Comparison of ENCODE assay signal across 8 mouse cellular contexts in genomic region chr12:117200117-117200516, GRCm38 (mm10).
DNase-seq lines count a peak whose midpoint lies in the region; ATAC-seq and TF ChIP-seq lines count a peak whose summit lies in the region.

No protein-coding gene starts in this region.

- no peak for TF ChIP-seq CTCF in cerebellum, adult 2 months (IDR thresholded peaks at IDR 0.05; ENCODE audit: borderline replicate concordance, insufficient read depth, low read depth, low read length)
- TF ChIP-seq CTCF in layer of hippocampus, adult 2 months (conservative IDR thresholded peaks at IDR 0.05): no peak
- no peak for TF ChIP-seq CTCF in lung, adult 2 months (IDR thresholded peaks at IDR 0.05; ENCODE audit: insufficient read depth, low read length)

- TF ChIP-seq POLR2A in cerebellum, adult 2 months (IDR thresholded peaks at IDR 0.05; ENCODE audit: borderline replicate concordance, insufficient read depth, low read length): no peak
- TF ChIP-seq POLR2A in lung, adult 2 months (IDR thresholded peaks at IDR 0.05; ENCODE audit: borderline replicate concordance, extremely low read depth, low read depth, low read length): no peak

- H3K4me3 ChIP-seq in cerebellum, adult 2 months (replicated peaks; ENCODE audit: insufficient read depth, low read depth, low read length): no peak overlapping the region
- peak overlapping the region; percentile 22; the same call in 1 of the 2 replicates for H3K4me3 ChIP-seq in layer of hippocampus, adult 2 months
- no peak overlapping the region for H3K4me3 ChIP-seq in lung, adult 2 months (replicated peaks; ENCODE audit: extremely low read depth, low read depth, low read length)

- no peak for ATAC-seq in megakaryocyte-erythroid progenitor cell, adult 5-6 weeks (replicated peaks; ENCODE audit: low FRiP score, low TSS enrichment, poor library complexity, severe bottlenecking)

- WGBS in cerebellum, adult 2 months: 13% methylated on average over 9 of the region's 9 CpGs
- 13% methylated on average over 9 of the region's 9 CpGs for WGBS in lung, adult 2 months

- peak; percentile 2 for DNase-seq in 416B (ENCODE audit: low read depth)
- peak; percentile 79 to 90 for DNase-seq in cerebellum, adult 2 months
- DNase-seq in frontal cortex, postnatal 14 days (ENCODE audit: low spot score in 2 of 2): peak; percentile 53 to 67
- DNase-seq in heart, postnatal 4 days: peak; percentile 77
- peak; percentile 67 to 83 for DNase-seq in layer of hippocampus, adult 2 months (ENCODE audit: low spot score in 2 of 2)
- peak; percentile 29 for DNase-seq in lung, adult 2 months
- peak; percentile 18 for DNase-seq in retina, adult 2 months (ENCODE audit: low read depth, low spot score)

- H3K27me3 ChIP-seq in cerebellum, adult 2 months (ENCODE audit: control insufficient read depth, insufficient read depth, low read length): no peaks in the 10 kb centered on the region

- H3K27ac ChIP-seq in cerebellum, adult 2 months (ENCODE audit: insufficient read depth, low read length): no peak overlapping the region
- peak overlapping the region; percentile 88 for H3K27ac ChIP-seq in layer of hippocampus, adult 2 months

- H3K4me1 ChIP-seq in cerebellum, adult 2 months (ENCODE audit: control insufficient read depth, insufficient read depth, low read length): peaks cover 4% of the 10 kb centered on the region
- H3K4me1 ChIP-seq in lung, adult 2 months (ENCODE audit: control insufficient read depth, insufficient read depth, low read length): peaks cover 2% of the 10 kb centered on the region; the same call in 1 of the 2 replicates

Comparison
In these comparisons a context has a peak if more than half of its experiments do, and no peak if none do; other contexts are left out.
1. DNase-seq: peak in every context shown above with its lines; median percentile 84 in cerebellum, adult 2 months; 77 in heart, postnatal 4 days; 75 in layer of hippocampus, adult 2 months; 60 in frontal cortex, postnatal 14 days; 29 in lung, adult 2 months; 18 in retina, adult 2 months; 2 in 416B.